Mouse (Mus musculus) liver, embryonic 12.5 days (tissue): ENCODE measurements around the gene Ces1h. TPM values are rescaled to one million over a fixed set of nuclear protein-coding genes. Genes with fewer than 3 reads are reported as not detected.
"Not testable (repeated sequence)": the region's sequence is repeated elsewhere in the genome, so short reads cannot be mapped to it uniquely, and the experiment has no call there.

ENCODE experiments used
- ATAC-seq: fragments of 200-750 bp; cut with Nextera tagmentation; 2 replicates; pipeline ENCODE4 v1.8.0; 2017; ENCODE audit warnings: moderate number of reproducible peaks, mild to moderate bottlenecking, moderate library complexity
- H3K27ac ChIP-seq: fragments of 300-500 bp; sonication (generic); 2 replicates; pipeline ENCODE4 v1.5.1; 2016; ENCODE audit warnings: mild to moderate bottlenecking
- H3K27me3 ChIP-seq: fragments of 300-500 bp; sonication (generic); replicated peaks from 2 replicates; pipeline ENCODE4 v1.6.1; 2016; ENCODE audit warnings: mild to moderate bottlenecking, moderate library complexity
- H3K36me3 ChIP-seq: fragments of 300-500 bp; sonication (generic); 2 replicates; pipeline ENCODE4 v1.6.1; 2016; ENCODE audit warnings: mild to moderate bottlenecking, moderate library complexity
- H3K4me1 ChIP-seq: fragments of 300-500 bp; sonication (generic); 2 replicates; pipeline ENCODE4 v1.6.1; 2016
- H3K4me2 ChIP-seq: fragments of 300-500 bp; sonication (generic); 2 replicates; pipeline ENCODE4 v1.6.1; 2016; ENCODE audit warnings: mild to moderate bottlenecking, moderate library complexity
- H3K4me3 ChIP-seq: fragments of 300-500 bp; sonication (generic); 2 replicates; pipeline ENCODE4 v1.5.1; 2016; ENCODE audit warnings: mild to moderate bottlenecking, moderate library complexity
- H3K9ac ChIP-seq: fragments of 300-500 bp; sonication (generic); 2 replicates; pipeline ENCODE4 v1.6.1; 2016; ENCODE audit warnings: mild to moderate bottlenecking, moderate library complexity
- H3K9me3 ChIP-seq: fragments of 300-500 bp; sonication (generic); replicated peaks from 2 replicates; pipeline ENCODE4 v1.6.1; 2016; ENCODE audit warnings: mild to moderate bottlenecking, moderate library complexity
- WGBS: fragments of 180-500 bp; shearing (Covaris S2); methylation state at CpG from one replicate; pipeline ENCODE4 v1.1.7; 2016; ENCODE audit not compliant: insufficient replicate concordance; 5-methylcytosine and 5-hydroxymethylcytosine counted together
- polyA plus RNA-seq: library from polyadenylated mRNA; unstranded; fragments of >200 nt; fragmentation: Nextera tagmentation; extraction: Ambion mirVana; gene quantifications from 2 replicates; pipeline ENCODE4 v1.2.1, GENCODE M21; 2016

Gene Ces1h
- polyA plus RNA-seq: not detected in 2 replicates

GRCm38 (mm10) chr8:93379625-93380024, at the start of gene Ces1h:
Ces1h (minus strand) TSS chr8:93379725.
- ATAC-seq: no peak
- Histone ChIP-seq H3K36me3 (no peaks in the 10 kb centered on the region), H3K9me3 (no peaks in the 10 kb centered on the region; the same call in 1 of the 2 replicates), H3K27ac (no peak within 1 kb of the TSS), H3K4me1 (no peaks in the 10 kb centered on the region), H3K9ac (no peak within 1 kb of the TSS), H3K4me3 (no peak within 1 kb of the TSS), H3K4me2 (no peak within 1 kb of the TSS), H3K27me3 (no peaks in the 10 kb centered on the region)
- 87% methylated on average over 4 of the region's 4 CpGs for WGBS

GRCm38 (mm10) chr8:93427195-93427594, 47.7 kb upstream of the Ces1h start:
- ATAC-seq: no peak
- WGBS: 82% methylated on average over 16 of the region's 16 CpGs
- Histone ChIP-seq H3K27ac (no peak overlapping the region), H3K4me2 (no peak overlapping the region), H3K9me3 (no peaks in the 10 kb centered on the region), H3K36me3 (no peaks in the 10 kb centered on the region), H3K27me3 (no peaks in the 10 kb centered on the region), H3K4me1 (no peaks in the 10 kb centered on the region), H3K9ac (no peak overlapping the region), H3K4me3 (no peak overlapping the region)

- H3K9me3 ChIP-seq: no peaks in the 10 kb centered on the region
- H3K27me3 ChIP-seq: no peaks in the 10 kb centered on the region
- H3K9ac ChIP-seq: no peak overlapping the region
- no peaks in the 10 kb centered on the region for H3K36me3 ChIP-seq
- ATAC-seq: no peak
- H3K4me3 ChIP-seq: no peak overlapping the region
- no peaks in the 10 kb centered on the region for H3K4me1 ChIP-seq
- no peak overlapping the region for H3K4me2 ChIP-seq
- 56% methylated on average over 4 of the region's 4 CpGs for WGBS
- no peak overlapping the region for H3K27ac ChIP-seq
These were observed 35.9 kb upstream of the Ces1h start for GRCm38 (mm10) chr8:93415387-93415786.

GRCm38 (mm10) chr8:93408830-93409229, 29.3 kb upstream of the Ces1h start:
- Histone ChIP-seq H3K27me3 (no peaks in the 10 kb centered on the region), H3K4me3 (no peak overlapping the region), H3K4me1 (no peaks in the 10 kb centered on the region), H3K27ac (no peak overlapping the region), H3K36me3 (no peaks in the 10 kb centered on the region), H3K9me3 (no peaks in the 10 kb centered on the region), H3K9ac (no peak overlapping the region), H3K4me2 (no peak overlapping the region)
- WGBS: 80% methylated on average over 2 of the region's 2 CpGs
- no peak for ATAC-seq

DNA sequence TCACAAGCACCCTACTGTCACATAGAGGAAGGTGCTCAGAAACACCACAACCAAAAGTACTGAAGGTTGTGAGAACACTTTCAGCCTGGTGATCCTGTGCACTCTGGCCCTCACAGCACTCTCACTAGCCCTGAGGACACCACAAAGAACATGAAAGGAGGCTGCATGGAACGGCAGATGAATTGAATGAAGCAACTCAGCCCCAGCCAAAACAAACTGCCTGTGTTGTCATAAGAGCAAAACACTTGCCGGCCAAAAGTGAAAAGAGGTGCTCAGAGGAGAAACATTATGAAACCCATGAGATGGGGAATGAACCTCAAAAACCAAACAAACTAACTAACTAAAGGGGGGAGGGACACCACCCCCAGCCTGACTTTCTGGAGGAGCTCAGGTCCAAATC, 20.2 kb upstream of the Ces1h start:
- Histone ChIP-seq H3K9ac (no peak overlapping the region), H3K27ac (no peak overlapping the region), H3K27me3 (no peaks in the 10 kb centered on the region), H3K4me3 (no peak overlapping the region), H3K4me2 (no peak overlapping the region), H3K9me3 (no peaks in the 10 kb centered on the region), H3K4me1 (no peaks in the 10 kb centered on the region), H3K36me3 (no peaks in the 10 kb centered on the region)
- ATAC-seq: no peak
- 57% methylated on average over 2 of the region's 2 CpGs for WGBS

- Histone ChIP-seq H3K27me3 (no peaks in the 10 kb centered on the region), H3K27ac (no peak overlapping the region), H3K4me3 (no peak overlapping the region), H3K4me1 (no peaks in the 10 kb centered on the region), H3K9me3 (no peaks in the 10 kb centered on the region), H3K36me3 (no peaks in the 10 kb centered on the region), H3K4me2 (no peak overlapping the region), H3K9ac (no peak overlapping the region)
- no peak for ATAC-seq
- WGBS: 44% methylated on average over 1 of the region's 1 CpGs
These were observed 18.5 kb upstream of the Ces1h start for GRCm38 (mm10) chr8:93398044-93398443.

DNA sequence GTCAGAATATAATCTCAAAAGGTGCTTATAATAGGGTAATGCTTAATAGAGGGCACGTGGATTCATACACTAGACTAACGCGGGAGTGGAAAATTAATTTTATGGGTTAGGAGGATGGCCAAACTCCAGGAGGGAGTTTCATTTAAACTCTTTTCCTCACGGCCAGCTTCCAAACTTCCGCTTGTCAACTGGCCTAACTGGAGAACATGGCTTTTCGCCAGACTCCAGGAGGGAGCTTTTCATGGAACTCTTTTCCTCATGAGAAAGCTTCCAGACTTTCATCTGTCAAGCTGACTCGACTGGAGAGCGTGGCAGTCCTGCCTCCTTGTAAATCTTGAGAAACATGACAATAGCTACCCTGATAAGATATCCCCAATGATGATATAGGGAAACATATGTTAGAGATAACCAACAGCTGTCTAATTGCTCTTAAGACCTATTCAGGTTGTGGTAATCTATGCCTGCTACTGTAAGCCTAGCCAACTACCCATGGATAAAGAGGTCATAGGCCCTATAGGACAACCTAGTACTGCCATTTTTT, 14.6 kb upstream of the Ces1h start:
- not testable (repeated sequence) for H3K27ac ChIP-seq, H3K4me2 ChIP-seq, H3K27me3 ChIP-seq, ATAC-seq, H3K9me3 ChIP-seq, H3K9ac ChIP-seq, H3K4me3 ChIP-seq, H3K36me3 ChIP-seq, H3K4me1 ChIP-seq
- WGBS: 64% methylated on average over 8 of the region's 8 CpGs

DNA sequence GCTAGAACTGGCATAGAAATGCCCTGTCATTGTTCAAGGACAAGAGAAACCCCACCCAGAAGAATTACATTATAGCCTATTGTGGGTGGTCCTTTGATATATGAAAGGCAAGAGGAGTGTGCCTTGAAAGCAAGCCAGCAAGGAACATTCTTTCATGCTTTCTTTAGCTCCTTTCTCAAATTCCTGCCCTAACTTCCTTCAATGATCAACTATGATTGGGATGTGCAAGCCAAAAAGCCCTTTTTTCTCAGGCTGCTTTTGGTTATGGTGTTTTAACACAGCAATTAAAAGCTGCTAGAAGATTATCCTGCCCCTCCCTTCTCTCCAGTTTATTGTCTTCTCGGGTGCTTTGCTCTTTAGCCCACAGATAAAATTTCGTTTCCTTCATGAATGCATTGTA, 10.0 kb downstream of the Ces1h start:
- Histone ChIP-seq H3K9ac (no peak overlapping the region), H3K4me2 (no peak overlapping the region), H3K27ac (no peak overlapping the region), H3K9me3 (no peaks in the 10 kb centered on the region), H3K27me3 (no peaks in the 10 kb centered on the region), H3K4me1 (no peaks in the 10 kb centered on the region), H3K36me3 (no peaks in the 10 kb centered on the region), H3K4me3 (no peak overlapping the region)
- ATAC-seq: no peak
- WGBS: 38% methylated on average over 2 of the region's 2 CpGs

DNA sequence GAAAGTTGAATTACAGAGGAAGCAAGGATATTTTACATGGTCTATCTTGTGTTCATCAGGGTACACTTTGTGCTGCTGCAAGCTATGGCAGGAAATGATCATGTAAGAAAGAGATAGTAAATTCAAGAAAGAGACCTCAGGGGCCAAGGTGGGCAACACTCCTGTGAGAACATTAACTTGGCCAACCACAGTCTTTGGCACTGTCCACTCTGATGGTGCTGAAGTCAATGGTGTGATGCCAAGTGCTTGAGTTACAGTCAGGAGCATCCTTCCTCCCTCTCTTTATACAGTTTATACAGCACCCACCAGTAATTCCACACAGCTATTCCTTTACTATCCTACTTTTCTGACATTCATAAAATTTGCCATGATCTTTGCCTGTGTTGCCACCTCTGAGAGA, 19.4 kb downstream of the Ces1h start:
- Histone ChIP-seq H3K36me3 (no peaks in the 10 kb centered on the region), H3K4me3 (no peak overlapping the region), H3K27me3 (no peaks in the 10 kb centered on the region), H3K4me2 (no peak overlapping the region), H3K4me1 (no peaks in the 10 kb centered on the region), H3K9me3 (no peaks in the 10 kb centered on the region), H3K27ac (no peak overlapping the region), H3K9ac (no peak overlapping the region)
- ATAC-seq: no peak

- H3K27me3 ChIP-seq: no peaks in the 10 kb centered on the region
- no peaks in the 10 kb centered on the region for H3K4me1 ChIP-seq
- H3K9ac ChIP-seq: no peak overlapping the region
- no peaks in the 10 kb centered on the region for H3K36me3 ChIP-seq
- H3K4me2 ChIP-seq: no peak overlapping the region
- no peak overlapping the region for H3K4me3 ChIP-seq
- 82% methylated on average over 2 of the region's 2 CpGs for WGBS
- ATAC-seq: no peak
- no peak overlapping the region for H3K27ac ChIP-seq
- peaks cover 7% of the 10 kb centered on the region; the same call in 1 of the 2 replicates for H3K9me3 ChIP-seq
These were observed 40.0 kb downstream of the Ces1h start for GRCm38 (mm10) chr8:93339531-93339930.

- no peak for ATAC-seq
These were observed 42.3 kb downstream of the Ces1h start, which contains the start of gene Ces1g for GRCm38 (mm10) chr8:93337207-93337606. Ces1g (minus strand) TSS chr8:93337308.

DNA sequence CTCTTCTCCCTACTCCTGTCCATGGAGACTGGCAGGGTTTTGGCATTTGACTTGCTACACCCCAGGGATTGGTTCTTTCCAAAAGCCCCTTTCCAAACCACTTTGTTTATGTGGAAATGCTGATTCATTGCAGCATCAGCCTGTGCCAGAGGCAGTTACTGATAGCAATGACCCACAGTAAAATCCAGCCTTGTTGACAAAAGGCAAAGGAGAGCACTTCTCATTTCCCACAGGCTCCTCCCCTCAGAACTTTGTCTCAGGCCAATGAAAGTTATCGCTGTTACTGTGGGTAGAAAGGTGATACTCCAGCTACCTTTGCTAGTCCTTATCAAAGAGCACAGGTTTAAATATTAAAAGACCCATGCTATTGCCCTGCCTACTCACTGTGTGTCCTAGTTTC, 46.8 kb downstream of the Ces1h start:
- no peak overlapping the region for H3K27ac ChIP-seq
- WGBS: 50% methylated on average over 1 of the region's 1 CpGs

More at GRCm38 (mm10) chr8:93337207-93337606, 42.3 kb downstream of the Ces1h start, which contains the start of gene Ces1g:
- no peak within 1 kb of the TSS for H3K4me3 ChIP-seq
- H3K27ac ChIP-seq: no peak within 1 kb of the TSS
- peaks cover 7% of the 10 kb centered on the region; the same call in 1 of the 2 replicates for H3K9me3 ChIP-seq
- H3K27me3 ChIP-seq: no peaks in the 10 kb centered on the region
- H3K9ac ChIP-seq: no peak within 1 kb of the TSS
- H3K4me2 ChIP-seq: no peak within 1 kb of the TSS
- H3K4me1 ChIP-seq: no peaks in the 10 kb centered on the region
- 42% methylated on average over 3 of the region's 3 CpGs for WGBS
- H3K36me3 ChIP-seq: no peaks in the 10 kb centered on the region

DNA sequence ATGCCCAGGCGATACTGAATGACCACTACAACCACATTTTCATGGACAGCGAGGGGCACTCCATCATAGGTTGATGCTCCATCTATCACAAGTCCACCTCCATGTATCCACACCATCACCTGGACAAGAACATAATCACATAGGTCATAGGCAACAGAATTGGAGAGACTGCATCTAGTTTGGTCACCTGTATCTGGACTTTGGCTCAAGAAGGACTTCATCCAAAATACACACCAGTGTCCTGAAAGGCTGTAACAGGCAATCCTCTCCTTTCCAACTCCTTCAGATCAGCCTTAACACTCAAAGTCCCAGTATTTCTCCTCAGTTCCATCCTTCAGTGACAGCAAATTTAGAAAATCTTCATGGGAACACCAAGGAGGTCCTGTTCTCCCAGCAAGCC, 48.4 kb downstream of the Ces1h start:
- H3K27me3 ChIP-seq: no peaks in the 10 kb centered on the region
- no peak overlapping the region for H3K27ac ChIP-seq
- no peaks in the 10 kb centered on the region for H3K36me3 ChIP-seq
- ATAC-seq: no peak
- 0 out of 2 replicates have a peak, but pooled peaks cover 5% of the 10 kb centered on the region for H3K9me3 ChIP-seq
- H3K4me2 ChIP-seq: no peak overlapping the region
- H3K4me1 ChIP-seq: no peaks in the 10 kb centered on the region
- no peak overlapping the region for H3K9ac ChIP-seq
- WGBS: 60% methylated on average over 2 of the region's 2 CpGs
- no peak overlapping the region for H3K4me3 ChIP-seq

More for the DNA sequence above, 46.8 kb downstream of the Ces1h start:
- Histone ChIP-seq H3K4me3 (no peak overlapping the region), H3K4me2 (no peak overlapping the region), H3K9me3 (0 out of 2 replicates have a peak, but pooled peaks cover 5% of the 10 kb centered on the region), H3K4me1 (no peaks in the 10 kb centered on the region), H3K9ac (no peak overlapping the region), H3K27me3 (no peaks in the 10 kb centered on the region), H3K36me3 (no peaks in the 10 kb centered on the region)
- ATAC-seq: peak; percentile 13; the same call in 1 of the 2 replicates
